Mouse (Mus musculus) liver, adult 2 months (tissue): ENCODE results near the gene Cdca5. TPM values are rescaled to one million over a fixed set of nuclear protein-coding genes. Genes with fewer than 3 reads are reported as not detected.
"Not testable (repeated sequence)": the region's sequence is repeated elsewhere in the genome, so short reads cannot be mapped to it uniquely, and the experiment has no call there.

Experiments
- DNase-seq: peaks from one replicate; pipeline ENCODE4 v3.0.0-alpha.2; 2011; ENCODE audit warnings: low read depth, low spot score; ENCODE audit errors: extremely low read depth
- H3K27ac ChIP-seq: fragments of 200-500 bp; replicated peaks from 2 replicates; pipeline ENCODE4 v1.5.1; 2012; ENCODE audit warnings: low read depth, mild to moderate bottlenecking, control low read depth, inconsistent platforms, low read length; ENCODE audit not compliant: insufficient read depth
- H3K27me3 ChIP-seq: fragments of 200-500 bp; 2 replicates; pipeline ENCODE4 v1.6.1; 2012; ENCODE audit warnings: mild to moderate bottlenecking, moderate library complexity, low read length, inconsistent platforms; ENCODE audit not compliant: control insufficient read depth, insufficient read depth
- H3K36me3 ChIP-seq: fragments of 200-500 bp; 2 replicates; pipeline ENCODE4 v1.6.1; 2012; ENCODE audit warnings: low read length, inconsistent platforms; ENCODE audit not compliant: control insufficient read depth, insufficient read depth
- H3K4me1 ChIP-seq: fragments of 200-500 bp; 2 replicates; pipeline ENCODE4 v1.6.1; 2011; ENCODE audit warnings: low read length; ENCODE audit not compliant: control insufficient read depth, insufficient read depth
- H3K4me3 ChIP-seq: fragments of 200-500 bp; 2 replicates; pipeline ENCODE4 v1.5.1; 2011; ENCODE audit warnings: low read depth, mild to moderate bottlenecking, control low read depth, low read length, moderate library complexity; ENCODE audit not compliant: insufficient read depth
- H3K79me2 ChIP-seq: fragments of 200-500 bp; 2 replicates; pipeline ENCODE4 v1.6.1; 2012; ENCODE audit warnings: inconsistent platforms, mild to moderate bottlenecking, low read length, moderate library complexity; ENCODE audit not compliant: control insufficient read depth, insufficient read depth
- H3K9ac ChIP-seq: fragments of 200-500 bp; 2 replicates; pipeline ENCODE4 v1.6.1; 2012; ENCODE audit warnings: low read depth, mild to moderate bottlenecking, control low read depth, inconsistent platforms, low read length
- CTCF ChIP-seq: fragments of 200-500 bp; IDR thresholded peaks from 2 replicates; pipeline ENCODE4 v1.5.1; 2011; ENCODE audit warnings: low read depth, low read length, control low read depth
- POLR2A ChIP-seq: fragments of 200-500 bp; IDR thresholded peaks from 2 replicates; pipeline ENCODE4 v1.6.1; 2011; ENCODE audit warnings: low read length, control low read depth; ENCODE audit not compliant: insufficient read depth; ENCODE audit errors: extremely low read depth
- WGBS: fragments of 180-500 bp; shearing (Covaris S2); methylation state at CpG from one replicate; pipeline ENCODE4 v1.1.7; 2018; 5-methylcytosine and 5-hydroxymethylcytosine counted together
- polyA plus RNA-seq: library from polyadenylated mRNA; depleted of rRNA; stranded (reverse); fragments of >200 nt; gene quantifications from 2 replicates; pipeline ENCODE4 v1.2.3, GENCODE M21; 2012
- total RNA-seq: library from RNA; depleted of rRNA; stranded (reverse); fragments of >200 nt; gene quantifications from 2 replicates; pipeline ENCODE4 v1.2.3, GENCODE M21; 2014

Cdca5 gene
- total and polyA plus RNA-seq, 2 experiments, result 0.18 to 0.28 TPM

DNA sequence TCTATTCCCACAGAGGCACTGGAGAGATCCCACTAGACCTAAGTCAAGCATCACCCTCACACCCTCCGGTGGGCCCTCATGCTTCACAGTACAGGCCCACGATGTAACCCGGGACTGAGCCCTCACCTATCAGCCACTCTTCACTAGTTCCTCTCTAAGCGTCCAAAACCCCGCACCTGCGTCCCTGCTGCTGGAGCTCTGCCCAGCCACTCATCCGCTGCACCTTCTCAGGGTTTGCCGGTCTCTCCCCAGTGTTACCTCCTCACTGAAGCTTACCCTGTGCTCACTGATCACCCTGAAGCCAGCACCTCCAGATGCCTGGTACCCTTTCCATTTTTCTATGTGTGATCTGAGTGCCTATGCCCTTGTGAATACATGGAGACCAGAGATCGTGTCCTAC is 42.5 kb upstream of the Cdca5 start:
- H3K27me3 ChIP-seq, result no peaks in the 10 kb centered on the region
- WGBS, result 76% methylated on average over 9 of the region's 9 CpGs
- H3K4me1 ChIP-seq, result peaks cover 13% of the 10 kb centered on the region; the same call in 1 of the 2 replicates
- no peak for TF ChIP-seq POLR2A
- TF ChIP-seq CTCF, result no peak
- H3K36me3 ChIP-seq, result no peaks in the 10 kb centered on the region
- no peak overlapping the region for H3K27ac ChIP-seq
- H3K79me2 ChIP-seq, result peaks cover 4% of the 10 kb centered on the region; the same call in 1 of the 2 replicates
- H3K4me3 ChIP-seq, result no peak overlapping the region
- no peak for DNase-seq
- no peak overlapping the region for H3K9ac ChIP-seq

GRCm38 (mm10) chr19:6044102-6044501 is 40.7 kb upstream of the Cdca5 start:
- DNase-seq, result peak; percentile 61
- 41% methylated on average over 4 of the region's 4 CpGs for WGBS
- H3K9ac ChIP-seq, H3K4me3 ChIP-seq, H3K27me3 ChIP-seq, H3K27ac ChIP-seq, H3K36me3 ChIP-seq: not testable (repeated sequence)
- peak; percentile 38; the same call in 1 of the 2 replicates for TF ChIP-seq CTCF
- peaks cover 21% of the 10 kb centered on the region; the same call in 1 of the 2 replicates for H3K79me2 ChIP-seq
- peaks cover 22% of the 10 kb centered on the region for H3K4me1 ChIP-seq

- peaks cover 30% of the 10 kb centered on the region for H3K4me1 ChIP-seq
- TF ChIP-seq CTCF, result peak; percentile 3; the same call in 1 of the 2 replicates
- no peak for TF ChIP-seq POLR2A
- peak overlapping the region; percentile 69 for H3K4me3 ChIP-seq
- H3K9ac ChIP-seq, result peak overlapping the region; percentile 91
- DNase-seq, result peak; percentile 71
- H3K79me2 ChIP-seq, result peaks cover 25% of the 10 kb centered on the region; the same call in 1 of the 2 replicates
- no peaks in the 10 kb centered on the region for H3K27me3 ChIP-seq
- H3K36me3 ChIP-seq, result peaks cover 18% of the 10 kb centered on the region; the same call in 1 of the 2 replicates
- 5% methylated on average over 20 of the region's 20 CpGs for WGBS
- H3K27ac ChIP-seq, result peak overlapping the region; percentile 100
Measured at GRCm38 (mm10) chr19:6045366-6046293, 39.2 kb upstream of the Cdca5 start.

DNA sequence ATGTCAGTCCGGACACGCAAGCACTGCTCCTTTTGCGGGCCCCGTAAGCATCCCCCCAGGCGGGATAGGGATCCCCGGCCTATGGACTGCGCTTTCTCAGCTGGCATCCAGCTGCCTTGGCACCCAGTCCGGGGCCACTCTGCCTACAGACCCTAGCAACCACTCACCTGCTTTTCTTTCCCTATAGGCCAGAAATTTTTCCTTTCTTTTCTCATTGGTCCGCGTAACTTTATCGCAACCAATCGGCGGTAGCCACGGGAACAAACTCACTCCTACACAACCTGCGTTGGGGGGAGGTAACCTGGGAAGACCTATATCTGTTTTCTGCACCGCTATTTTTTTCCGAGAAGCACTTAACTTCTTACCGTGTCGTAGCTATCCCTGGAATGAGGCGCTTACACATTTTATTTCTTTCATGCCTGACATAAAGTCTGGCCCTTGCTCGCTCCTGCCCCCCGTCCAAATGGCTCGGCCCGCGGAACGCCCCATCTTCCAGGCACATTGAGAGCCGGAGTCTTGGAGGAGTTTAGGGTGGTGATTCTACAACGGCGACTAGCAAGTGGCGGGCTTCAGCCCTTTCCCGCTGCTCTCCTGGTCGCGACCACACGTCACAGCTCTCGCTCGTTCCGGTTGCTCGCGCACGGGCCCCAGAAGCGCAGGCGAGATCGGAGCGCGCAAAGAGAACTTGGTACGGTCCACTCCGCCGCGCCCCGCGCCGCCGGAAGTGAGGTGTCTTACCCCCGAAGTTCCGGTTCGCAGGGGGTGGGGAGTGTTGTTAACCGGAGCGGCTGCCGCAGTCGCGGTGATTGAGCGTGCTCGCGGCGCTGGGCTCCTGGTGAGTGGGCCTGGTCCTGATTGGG is 38.3 kb upstream of the Cdca5 start, which contains the start of gene Syvn1:
TSS of gene Syvn1 (plus strand) at position 283 of the 860 bp plus-strand sequence.
- peaks cover 20% of the 10 kb centered on the region; the same call in 1 of the 2 replicates for H3K36me3 ChIP-seq
- no peaks in the 10 kb centered on the region for H3K27me3 ChIP-seq
- under 1% methylated on average over 65 of the region's 65 CpGs for WGBS
- H3K4me1 ChIP-seq, result peaks cover 30% of the 10 kb centered on the region
- peak within 1 kb of the TSS; percentile 100 for H3K27ac ChIP-seq
- peak within 1 kb of the TSS; percentile 91 for H3K9ac ChIP-seq
- peak; percentile 75 for TF ChIP-seq POLR2A
- no peak for TF ChIP-seq CTCF
- peak within 1 kb of the TSS; percentile 69 for H3K4me3 ChIP-seq
- DNase-seq, result peak; percentile 95
- H3K79me2 ChIP-seq, result peaks cover 25% of the 10 kb centered on the region; the same call in 1 of the 2 replicates

DNA sequence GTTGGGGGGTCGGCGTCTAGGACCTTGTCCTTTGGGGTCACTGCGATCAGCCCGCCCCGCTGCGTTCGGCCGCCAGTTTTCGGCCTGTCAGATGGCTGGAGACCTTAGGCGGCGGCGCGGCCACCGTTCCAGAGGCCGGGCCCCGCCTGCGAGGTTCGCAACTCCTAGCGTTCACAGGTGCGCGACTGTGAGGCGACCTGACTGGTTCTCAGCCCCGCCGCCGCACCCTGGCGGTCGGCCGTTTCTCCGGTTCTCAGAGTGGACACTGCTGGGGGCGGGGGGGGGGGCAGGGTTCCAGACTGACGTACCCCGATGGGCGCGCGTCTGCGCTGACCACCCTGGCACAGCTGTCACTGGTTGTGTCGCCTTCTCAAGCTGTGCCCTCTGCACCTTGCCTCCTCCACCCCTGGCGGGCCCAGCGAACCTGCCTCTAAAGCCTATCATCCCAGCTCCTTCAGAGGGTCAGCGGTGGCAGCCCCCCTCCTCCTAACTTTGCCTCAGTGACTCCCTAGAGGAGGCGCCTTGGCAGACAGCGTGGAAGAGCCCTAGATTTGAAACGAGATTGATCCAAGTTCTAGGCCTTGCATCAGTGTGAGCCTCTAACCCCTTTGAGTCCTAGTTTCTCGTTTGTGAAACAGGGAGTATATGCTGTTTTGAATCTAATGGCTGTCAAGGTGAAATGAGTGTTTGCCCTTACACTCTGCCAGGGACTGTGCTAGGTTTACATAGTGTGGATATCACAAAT is 37.5 kb upstream of the Cdca5 start:
- no peak for DNase-seq
- Histone ChIP-seq H3K36me3 (peaks cover 27% of the 10 kb centered on the region), H3K79me2 (peaks cover 25% of the 10 kb centered on the region; the same call in 1 of the 2 replicates), H3K27ac (peak overlapping the region; percentile 88), H3K4me1 (peaks cover 22% of the 10 kb centered on the region), H3K27me3 (no peaks in the 10 kb centered on the region), H3K4me3 (peak overlapping the region; percentile 69), H3K9ac (peak overlapping the region; percentile 78)
- TF ChIP-seq CTCF (no peak), POLR2A (no peak)
- WGBS, result 1% methylated on average over 42 of the region's 44 CpGs
